Mouse (Mus musculus) limb, embryonic 12.5 days (tissue): ENCODE measurements around the gene Pgf. TPM values are rescaled to one million over a fixed set of nuclear protein-coding genes. Genes with fewer than 3 reads are reported as not detected.
"Not testable (repeated sequence)": the region's sequence is repeated elsewhere in the genome, so short reads cannot be mapped to it uniquely, and the experiment has no call there.

Experiments used
- ATAC-seq: fragments of 200-750 bp; cut with Nextera tagmentation; 2 replicates; pipeline ENCODE4 v1.8.0; 2017; ENCODE audit warnings: low read depth, moderate TSS enrichment; ENCODE audit not compliant: insufficient number of reproducible peaks, insufficient read depth, low FRiP score, low TSS enrichment
- H3K27ac ChIP-seq: fragments of 300-500 bp; sonication (generic); 2 replicates; pipeline ENCODE4 v1.5.1; 2016; ENCODE audit warnings: mild to moderate bottlenecking, moderate library complexity
- H3K27me3 ChIP-seq: fragments of 300-500 bp; sonication (generic); 2 replicates; pipeline ENCODE4 v1.6.1; 2016; ENCODE audit warnings: mild to moderate bottlenecking, moderate library complexity
- H3K36me3 ChIP-seq: fragments of 300-500 bp; sonication (generic); 2 replicates; pipeline ENCODE4 v1.6.1; 2016; ENCODE audit warnings: mild to moderate bottlenecking, moderate library complexity
- H3K4me1 ChIP-seq: fragments of 300-500 bp; sonication (generic); replicated peaks from 2 replicates; pipeline ENCODE4 v1.6.1; 2016
- H3K4me2 ChIP-seq: fragments of 300-500 bp; sonication (generic); 2 replicates; pipeline ENCODE4 v1.6.1; 2016; ENCODE audit warnings: mild to moderate bottlenecking, moderate library complexity
- H3K4me3 ChIP-seq: fragments of 300-500 bp; sonication (generic); replicated peaks from 2 replicates; pipeline ENCODE4 v1.5.1; 2016; ENCODE audit warnings: mild to moderate bottlenecking
- H3K9ac ChIP-seq: fragments of 300-500 bp; sonication (generic); replicated peaks from 2 replicates; pipeline ENCODE4 v1.6.1; 2016; ENCODE audit warnings: mild to moderate bottlenecking, moderate library complexity
- H3K9me3 ChIP-seq: fragments of 300-500 bp; sonication (generic); 2 replicates; pipeline ENCODE4 v1.6.1; 2016; ENCODE audit warnings: mild to moderate bottlenecking, moderate library complexity
- WGBS: fragments of 180-500 bp; shearing (Covaris S2); methylation state at CpG from one replicate; pipeline ENCODE4 v1.1.7; 2016; 5-methylcytosine and 5-hydroxymethylcytosine counted together
- polyA plus RNA-seq: library from polyadenylated mRNA; unstranded; fragments of >200 nt; fragmentation: Nextera tagmentation; extraction: Ambion mirVana; gene quantifications from 2 replicates; pipeline ENCODE4 v1.2.1, GENCODE M21; 2016

The Pgf gene
- polyA plus RNA-seq, 1 experiment from 2014 or later = 17.8 TPM

DNA sequence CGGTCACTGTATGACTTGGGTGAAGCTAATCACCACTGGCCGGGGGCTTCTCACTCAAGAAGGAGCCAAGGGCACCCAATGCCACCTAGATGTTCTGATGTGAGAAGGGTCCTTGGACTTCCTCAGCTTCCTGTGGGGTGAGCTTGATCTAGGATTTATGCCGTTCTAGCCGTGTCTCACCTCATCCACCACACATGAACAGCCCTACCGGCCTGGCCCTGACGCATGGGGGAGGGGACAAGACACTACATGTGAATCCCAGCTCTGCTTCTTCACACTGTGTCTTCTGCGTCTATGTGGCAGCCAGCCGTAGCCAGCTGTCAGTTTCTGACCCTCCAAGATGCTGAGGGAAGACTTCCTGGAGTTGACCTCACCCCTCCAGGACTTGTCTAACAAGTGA is 18.8 kb downstream of the Pgf start:
- WGBS = 87% methylated on average over 8 of the region's 8 CpGs
- no peaks in the 10 kb centered on the region; the same call in 1 of the 2 replicates for H3K27me3 ChIP-seq
- no peaks in the 10 kb centered on the region for H3K4me1 ChIP-seq
- no peaks in the 10 kb centered on the region for H3K36me3 ChIP-seq
- H3K9me3 ChIP-seq = no peaks in the 10 kb centered on the region
- no peak overlapping the region for H3K27ac ChIP-seq
- no peak overlapping the region for H3K4me3 ChIP-seq
- no peak overlapping the region for H3K9ac ChIP-seq
- H3K4me2 ChIP-seq = no peak overlapping the region
- ATAC-seq = no peak

DNA sequence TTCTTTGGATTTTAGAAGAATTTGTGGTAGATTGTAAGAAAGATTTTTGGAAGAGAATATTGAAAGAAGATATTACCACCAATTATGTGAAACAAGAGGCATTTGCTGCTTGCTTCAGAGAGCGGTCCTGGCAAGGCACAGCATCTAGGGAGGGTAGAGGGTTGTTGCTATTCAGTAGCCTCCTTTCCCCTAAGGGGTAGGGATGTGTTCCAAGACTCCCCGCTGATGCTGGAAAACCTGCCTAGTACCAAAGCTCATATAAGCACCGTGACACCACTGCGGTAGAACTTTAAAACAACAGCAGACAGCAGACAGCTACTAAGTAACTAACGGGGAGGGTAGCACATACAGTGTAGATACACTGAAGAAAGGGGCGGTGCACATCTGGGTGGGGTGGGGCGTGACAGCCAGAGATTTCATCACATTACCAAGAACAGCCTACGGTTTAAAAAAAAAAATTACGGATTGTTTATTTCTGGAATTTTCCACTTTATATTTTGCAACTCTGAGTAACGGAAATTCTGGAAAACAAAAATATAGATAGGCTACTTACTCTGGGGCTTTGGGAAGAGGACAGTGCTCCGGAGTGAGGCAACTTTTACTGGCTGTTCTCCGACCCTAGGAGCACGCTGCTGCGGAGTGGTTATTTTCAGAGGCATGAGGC is 19.7 kb downstream of the Pgf start:
- WGBS = 87% methylated on average over 14 of the region's 14 CpGs
- no peaks in the 10 kb centered on the region for H3K9me3 ChIP-seq
- H3K4me3 ChIP-seq = no peak overlapping the region
- no peak overlapping the region for H3K9ac ChIP-seq
- H3K4me2 ChIP-seq = no peak overlapping the region
- H3K27me3 ChIP-seq = peaks cover 2% of the 10 kb centered on the region; the same call in 1 of the 2 replicates
- no peak overlapping the region for H3K27ac ChIP-seq
- no peaks in the 10 kb centered on the region for H3K36me3 ChIP-seq
- H3K4me1 ChIP-seq = no peaks in the 10 kb centered on the region
- ATAC-seq = no peak

- H3K4me3 ChIP-seq = no peak overlapping the region
- H3K4me2 ChIP-seq = no peak overlapping the region
- H3K36me3 ChIP-seq = no peaks in the 10 kb centered on the region
- no peaks in the 10 kb centered on the region for H3K9me3 ChIP-seq
- no peaks in the 10 kb centered on the region for H3K4me1 ChIP-seq
- H3K27me3 ChIP-seq = peaks cover 12% of the 10 kb centered on the region
- no peak for ATAC-seq
- no peak overlapping the region for H3K9ac ChIP-seq
- no peak overlapping the region for H3K27ac ChIP-seq
- 12% methylated on average over 6 of the region's 6 CpGs for WGBS
These were observed 21.3 kb downstream of the Pgf start for GRCm38 (mm10) chr12:85156324-85156723.

GRCm38 (mm10) chr12:85153011-85153410 is 24.6 kb downstream of the Pgf start:
- WGBS = 82% methylated on average over 3 of the region's 3 CpGs
- no peak overlapping the region for H3K4me2 ChIP-seq

GRCm38 (mm10) chr12:85151002-85151774 is 26.4 kb downstream of the Pgf start, which contains the start of gene Rps6kl1:
Gene Rps6kl1, minus strand, starts transcription at chr12:85151264.
- no peak within 1 kb of the TSS; the same call in 1 of the 2 replicates for H3K9ac ChIP-seq
- H3K27me3 ChIP-seq = peaks cover 42% of the 10 kb centered on the region
- no peak; the same call in 1 of the 2 replicates for ATAC-seq
- H3K27ac ChIP-seq = no peak within 1 kb of the TSS
- no peaks in the 10 kb centered on the region for H3K9me3 ChIP-seq
- peak within 1 kb of the TSS; percentile 22 for H3K4me3 ChIP-seq
- whole genome bisulfite sequencing = 15% methylated on average over 28 of the region's 28 CpGs
- H3K4me2 ChIP-seq = peak within 1 kb of the TSS; percentile 46
- H3K36me3 ChIP-seq = no peaks in the 10 kb centered on the region
- H3K4me1 ChIP-seq = peaks cover 15% of the 10 kb centered on the region

More at GRCm38 (mm10) chr12:85153011-85153410, 24.6 kb downstream of the Pgf start:
- H3K27ac ChIP-seq = no peak overlapping the region
- H3K9ac ChIP-seq = no peak overlapping the region
- no peaks in the 10 kb centered on the region for H3K36me3 ChIP-seq
- H3K27me3 ChIP-seq = peaks cover 35% of the 10 kb centered on the region
- no peak overlapping the region for H3K4me3 ChIP-seq
- H3K4me1 ChIP-seq = peaks cover 8% of the 10 kb centered on the region
- H3K9me3 ChIP-seq = no peaks in the 10 kb centered on the region
- ATAC-seq = no peak

GRCm38 (mm10) chr12:85150321-85151001 is 27.1 kb downstream of the Pgf start:
- Histone ChIP-seq H3K4me1 (peaks cover 20% of the 10 kb centered on the region), H3K36me3 (no peaks in the 10 kb centered on the region), H3K9me3 (no peaks in the 10 kb centered on the region), H3K27me3 (peaks cover 42% of the 10 kb centered on the region), H3K4me3 (peak overlapping the region; percentile 22), H3K9ac (no peak overlapping the region; the same call in 1 of the 2 replicates), H3K4me2 (peak overlapping the region; percentile 46), H3K27ac (no peak overlapping the region)
- WGBS = 11% methylated on average over 20 of the region's 20 CpGs
- no peak for ATAC-seq

DNA sequence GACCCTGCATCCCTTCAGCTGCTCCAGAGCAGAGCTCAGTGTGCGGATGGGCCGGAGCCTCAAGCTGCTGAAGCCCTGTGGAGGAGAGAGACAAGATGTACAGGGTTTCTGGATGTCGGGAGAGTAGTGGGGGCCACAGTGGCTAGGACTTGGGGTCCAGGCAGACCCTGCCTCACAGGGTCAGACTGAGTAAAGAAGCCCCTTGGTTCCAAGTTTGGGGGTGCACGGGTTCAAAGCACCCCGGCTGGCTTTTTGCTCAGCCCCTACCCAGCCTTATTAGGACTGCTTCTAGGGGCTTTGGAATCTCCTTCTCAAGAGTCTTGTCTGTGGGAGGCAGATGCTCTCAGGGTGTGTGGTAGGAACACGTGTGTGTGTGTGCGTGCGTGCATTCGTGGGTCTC is 30.7 kb downstream of the Pgf start:
- ATAC-seq = no peak

DNA sequence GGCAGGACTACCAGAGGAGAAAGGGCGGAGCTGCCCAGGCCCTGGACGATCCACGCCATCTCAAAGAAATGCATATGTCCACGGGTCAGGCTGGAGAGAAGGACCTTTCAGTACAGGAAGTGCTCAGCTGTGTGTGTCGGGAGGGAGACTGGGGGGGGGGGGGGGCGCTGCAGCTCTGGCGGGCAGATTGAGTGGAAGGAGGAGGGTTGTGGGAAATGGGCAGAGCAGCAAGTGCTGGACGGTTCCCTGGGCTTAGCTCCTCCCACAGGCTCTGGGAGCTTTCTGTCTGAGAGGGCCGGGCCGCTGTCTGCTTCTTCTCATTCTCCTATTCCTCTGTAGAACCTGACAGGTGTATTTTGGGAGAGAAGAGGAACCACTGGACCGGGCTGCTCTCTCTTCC is 31.2 kb downstream of the Pgf start:
- Histone ChIP-seq H3K27me3 (peaks cover 32% of the 10 kb centered on the region), H3K4me1 (peaks cover 20% of the 10 kb centered on the region), H3K4me3 (no peak overlapping the region), H3K9ac (no peak overlapping the region), H3K9me3 (no peaks in the 10 kb centered on the region), H3K36me3 (no peaks in the 10 kb centered on the region), H3K4me2 (no peak overlapping the region), H3K27ac (0 out of 2 replicates have a peak overlapping the region, but pooled peaks have one; percentile 25)
- no peak for ATAC-seq
- 30% methylated on average over 10 of the region's 11 CpGs for WGBS

More for the DNA sequence above, 30.7 kb downstream of the Pgf start:
- Histone ChIP-seq H3K27me3 (peaks cover 36% of the 10 kb centered on the region), H3K27ac (0 out of 2 replicates have a peak overlapping the region, but pooled peaks have one; percentile 25), H3K4me3 (no peak overlapping the region), H3K4me2 (no peak overlapping the region), H3K36me3 (no peaks in the 10 kb centered on the region), H3K9me3 (no peaks in the 10 kb centered on the region), H3K4me1 (peaks cover 20% of the 10 kb centered on the region), H3K9ac (no peak overlapping the region)
- WGBS = 79% methylated on average over 9 of the region's 9 CpGs

DNA sequence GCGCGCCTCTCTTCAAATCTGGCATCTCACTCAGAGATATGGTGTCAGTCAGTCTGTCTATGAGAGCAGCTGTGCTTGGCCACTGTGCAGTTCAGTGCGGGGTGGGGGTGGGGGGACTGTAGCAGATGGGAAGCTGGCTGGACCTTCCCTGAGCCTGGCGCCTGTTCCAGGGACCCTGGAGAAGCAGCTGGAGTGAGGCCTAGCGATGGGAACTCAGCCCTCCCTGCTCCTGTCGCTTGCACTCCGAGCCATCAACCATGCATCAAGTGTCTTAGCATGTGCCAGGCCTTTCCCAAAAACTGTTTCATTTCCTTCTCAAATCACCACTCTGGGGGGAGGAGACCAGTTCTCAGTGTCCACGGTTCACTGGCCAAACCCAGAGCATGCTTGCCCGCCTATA is 32.0 kb downstream of the Pgf start:
- 60% methylated on average over 9 of the region's 9 CpGs for WGBS
- Histone ChIP-seq H3K9me3 (no peaks in the 10 kb centered on the region), H3K27ac (0 out of 2 replicates have a peak overlapping the region, but pooled peaks have one; percentile 25), H3K9ac (no peak overlapping the region), H3K36me3 (no peaks in the 10 kb centered on the region), H3K4me1 (peaks cover 14% of the 10 kb centered on the region), H3K4me3 (no peak overlapping the region), H3K4me2 (no peak overlapping the region), H3K27me3 (peaks cover 30% of the 10 kb centered on the region)
- ATAC-seq = no peak

DNA sequence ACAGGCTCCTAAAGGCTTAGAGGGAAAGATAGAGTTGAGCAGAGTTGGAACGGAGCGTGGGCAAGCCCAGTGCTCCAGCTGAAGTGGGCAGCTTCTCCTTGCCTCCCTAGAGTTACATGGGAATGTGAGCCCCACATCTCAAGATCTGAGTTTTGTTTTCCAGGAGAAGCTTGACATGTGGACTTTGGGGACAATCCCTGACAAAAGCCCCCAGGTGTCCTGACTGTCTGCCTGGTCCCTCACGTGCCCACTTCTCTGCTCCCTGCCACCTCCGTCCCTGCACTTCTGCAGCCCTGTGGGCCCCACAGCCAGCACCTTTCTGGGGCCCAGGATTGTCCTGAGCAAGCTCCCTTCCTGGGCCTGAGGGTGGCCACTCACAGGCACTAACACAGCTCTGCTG is 32.8 kb downstream of the Pgf start:
- Histone ChIP-seq H3K9me3 (no peaks in the 10 kb centered on the region), H3K4me1 (peaks cover 12% of the 10 kb centered on the region), H3K27me3 (peaks cover 29% of the 10 kb centered on the region), H3K4me3 (no peak overlapping the region), H3K27ac (no peak overlapping the region), H3K36me3 (no peaks in the 10 kb centered on the region), H3K4me2 (no peak overlapping the region), H3K9ac (no peak overlapping the region)
- ATAC-seq = no peak
- WGBS = 92% methylated on average over 4 of the region's 4 CpGs

DNA sequence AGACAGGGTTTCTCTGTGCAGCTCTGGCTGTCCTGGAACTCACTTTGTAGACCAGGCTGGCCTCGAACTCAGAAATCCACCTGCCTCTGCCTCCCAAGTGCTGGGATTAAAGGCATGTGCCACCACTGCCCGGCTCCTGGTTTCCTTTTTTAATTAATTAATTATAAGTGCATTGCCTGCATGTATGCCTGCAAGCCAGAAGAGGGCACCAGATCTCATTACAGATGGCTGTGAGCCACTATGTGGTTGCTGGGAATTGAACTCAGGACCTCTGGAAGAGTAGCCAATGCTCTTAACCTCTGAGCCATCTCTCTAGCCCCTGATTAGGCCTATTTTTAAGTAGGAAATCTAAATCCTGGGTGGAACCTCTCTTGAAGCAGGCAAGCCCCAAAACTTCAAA is 33.3 kb downstream of the Pgf start:
- not testable (repeated sequence) for H3K36me3 ChIP-seq, ATAC-seq, H3K9ac ChIP-seq, H3K27ac ChIP-seq, H3K4me2 ChIP-seq, H3K9me3 ChIP-seq, H3K4me3 ChIP-seq
- WGBS = 55% methylated on average over 2 of the region's 2 CpGs
- peaks cover 30% of the 10 kb centered on the region for H3K27me3 ChIP-seq
- peaks cover 12% of the 10 kb centered on the region for H3K4me1 ChIP-seq
